Mouse (Mus musculus) stomach, adult 2 months (tissue): Measurements from ENCODE around the gene Gm21060. TPM values are rescaled to one million over a fixed set of nuclear protein-coding genes. Genes with fewer than 3 reads are reported as not detected.

ENCODE experiments used
- polyA plus RNA-seq: library from polyadenylated mRNA; depleted of rRNA; stranded (reverse); fragments of >200 nt; gene quantifications from 2 replicates; pipeline ENCODE4 v1.2.3, GENCODE M21; 2012; rRNA removed

Gm21060 gene
- not detected in 2 replicates for polyA plus RNA-seq

GRCm38 (mm10) chr19:61296969-61297368, at the start of gene Gm21060:
Gene Gm21060, minus strand, starts transcription at chr19:61297069.

Other genes starting within 250 kb of the Gm21060 start
- 0.52 and 0.88 TPM in 2 replicates for gene Zfp950, start 156.2 kb downstream of the Gm21060 start, polyA plus RNA-seq
- not detected in 2 replicates for gene Gm7102, start 120.8 kb downstream of the Gm21060 start, polyA plus RNA-seq
- not detected in 2 replicates for gene Gm6020, start 113.2 kb downstream of the Gm21060 start, polyA plus RNA-seq
- 55.9 and 109 TPM in 2 replicates for gene Csf2ra, start 68.6 kb downstream of the Gm21060 start, polyA plus RNA-seq